Mouse (Mus musculus): Measurements from ENCODE around the gene Hoxa1.

DNA sequence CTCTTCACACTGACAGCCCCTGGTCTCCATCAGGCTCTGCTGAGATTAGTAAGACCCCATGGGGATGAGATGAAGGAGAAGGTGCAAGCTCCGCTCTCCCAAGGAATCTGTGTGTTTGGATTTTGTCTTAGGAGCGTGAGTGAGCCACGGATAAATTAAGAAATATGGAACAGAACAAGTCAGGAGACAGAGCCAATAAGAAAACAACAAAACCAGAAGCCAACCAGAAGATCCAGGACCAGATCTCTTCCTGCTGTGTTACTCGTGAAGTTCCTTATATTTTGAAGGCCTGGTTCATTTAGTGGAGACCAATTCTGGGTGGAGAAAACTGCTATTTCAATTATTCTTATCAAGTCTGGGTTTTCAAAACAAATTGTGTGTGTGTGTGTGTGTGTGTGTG lies 6.5 kb downstream of the Hoxa1 start:
- TF ChIP-seq POLR2A (IDR thresholded peaks at IDR 0.05; ENCODE audit: insufficient read depth, low read depth, low read length) = no peak
- TF ChIP-seq CTCF (IDR thresholded peaks at IDR 0.05) = no peak
- no peak for TF ChIP-seq EP300 (IDR thresholded peaks at IDR 0.05; ENCODE audit: insufficient read depth, low read depth, low read length)

Data from heart, adult 2 months (tissue).